In genomic region chr8:119297752-119298151, GRCm38 (mm10) we compare ENCODE assay signal across 7 mouse cellular contexts. TPM values are rescaled to one million over a fixed set of nuclear protein-coding genes. Genes with fewer than 3 reads are reported as not detected.
DNase-seq lines count a peak whose midpoint lies in the region; ATAC-seq and TF ChIP-seq lines count a peak whose summit lies in the region.
"Not testable (repeated sequence)": the region's sequence is repeated elsewhere in the genome, so short reads cannot be mapped to it uniquely, and the experiment has no call there.

No protein-coding gene starts in this region.

- H3K27me3 ChIP-seq in intestine, postnatal 0 days (replicated peaks; ENCODE audit: control insufficient read depth, insufficient read depth, low read length) = not testable (repeated sequence)

- intact Hi-C loops in left cerebral cortex, postnatal 14 days (cut with DNase I) = not testable (repeated sequence)

- H3K9ac ChIP-seq in intestine, postnatal 0 days (ENCODE audit: low read depth, low read length) = not testable (repeated sequence)

- not testable (repeated sequence) for H3K4me1 ChIP-seq in intestine, postnatal 0 days (replicated peaks; ENCODE audit: control insufficient read depth, insufficient read depth, low read length)

- not testable (repeated sequence) for H3K9me3 ChIP-seq in intestine, postnatal 0 days (ENCODE audit: control insufficient read depth)

- ATAC-seq in intestine, postnatal 0 days = not testable (repeated sequence)
- peak; percentile 47; the same call in 1 of the 2 replicates for ATAC-seq in megakaryocyte-erythroid progenitor cell, adult 5-6 weeks (replicated peaks; ENCODE audit: low FRiP score, low TSS enrichment, poor library complexity, severe bottlenecking)

- peak; percentile 75 for TF ChIP-seq CTCF in intestine, postnatal 0 days (IDR thresholded peaks at IDR 0.05; ENCODE audit: low read depth)

- 25% methylated on average over 3 of the region's 3 CpGs for WGBS in intestine, postnatal 0 days

- peak; percentile 24 for DNase-seq in adipocyte (ENCODE audit: low spot score)
- peak; percentile 28 for DNase-seq in cerebellum, adult 8-10 months
- DNase-seq in forelimb bud, embryonic 11.5 days (ENCODE audit: low read depth, low spot score) = peak; percentile 12
- DNase-seq in left cerebral cortex, postnatal 14 days (ENCODE audit: low spot score in 2 of 2) = peak; percentile 53 to 55
- peak; percentile 48 for DNase-seq in right cerebral cortex, postnatal 14 days

- H3K36me3 ChIP-seq in intestine, postnatal 0 days (ENCODE audit: control insufficient read depth, insufficient read depth) = not testable (repeated sequence)

- not testable (repeated sequence) for H3K4me3 ChIP-seq in intestine, postnatal 0 days (ENCODE audit: low read depth, low read length)

- not testable (repeated sequence) for H3K27ac ChIP-seq in intestine, postnatal 0 days (ENCODE audit: low read depth, low read length)

- not testable (repeated sequence) for H3K4me2 ChIP-seq in intestine, postnatal 0 days (replicated peaks; ENCODE audit: low read depth)

RNA-seq across cellular contexts. Expression of gene Hsbp1, which starts 46.5 kb away (rescaled TPM):
- polyA plus RNA-seq in intestine, postnatal 0 days (2015; fragmentation: Nextera tagmentation; extraction: Ambion mirVana) = 256 and 259 TPM in 2 replicates
- 100 to 1,000 TPM; 623 to 630 TPM for total RNA-seq in left cerebral cortex, postnatal 14 days (2021)
- 89.2 and 116 TPM in 2 replicates for total RNA-seq in megakaryocyte-erythroid progenitor cell, adult 5-6 weeks (2014; fragmentation: Nextera tagmentation)
- 103 and 110 TPM in 2 replicates for total RNA-seq in megakaryocyte-erythroid progenitor cell, adult 5-6 weeks (2017)

Comparison
In these comparisons a context has a peak if more than half of its experiments do, and no peak if none do; other contexts are left out.
1. RNA of gene Hsbp1, which starts 46.5 kb away (total RNA-seq): 623 to 630 TPM in left cerebral cortex, postnatal 14 days; 89.2 to 116 TPM in megakaryocyte-erythroid progenitor cell, adult 5-6 weeks; every median in the first group is over 4 times any median in the second.
2. Peak in every context shown above with its lines, with median percentiles within 50 percentile points of each other: DNase-seq.